9 mouse cellular contexts compared by ENCODE assay signal in the genomic region with DNA sequence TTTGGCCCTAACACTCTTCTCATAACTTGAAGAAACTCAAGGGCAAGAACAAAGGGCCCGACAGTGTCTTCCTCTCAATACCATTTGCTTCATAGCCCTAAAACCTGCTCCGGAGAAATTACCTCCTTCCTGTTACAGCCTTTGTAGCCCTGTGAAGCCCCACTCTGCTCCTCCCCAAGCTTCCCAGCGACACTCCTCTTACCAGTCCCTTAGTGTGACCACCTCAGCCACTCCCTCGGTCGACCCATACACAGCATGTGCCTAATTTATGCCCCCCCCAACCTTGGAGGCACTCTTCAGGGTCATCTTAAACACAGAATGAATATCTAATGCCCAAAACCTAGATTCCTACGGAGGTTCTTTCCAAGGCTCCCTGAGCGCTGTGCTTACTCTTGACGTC. TPM values are rescaled to one million over a fixed set of nuclear protein-coding genes. Genes with fewer than 3 reads are reported as not detected.
A peak's percentile ranks its signal among the peaks of the same experiment; 100 is the strongest.
DNase-seq lines count a peak whose midpoint lies in the region; ATAC-seq lines count a peak whose summit lies in the region.
"Had no signal": no experiment of that assay in that cellular context is flagged by ENCODE, and none has a peak within 500 bp of the region (broad histone marks: within the 10 kb centered on the region; RNA-seq: fewer than 3 reads in every experiment).

No protein-coding gene starts in this region.

- peaks cover 13% of the 10 kb centered on the region for H3K36me3 ChIP-seq in kidney, embryonic 14.5 days (ENCODE audit: control insufficient read depth, insufficient read depth, low read length)
- H3K36me3 ChIP-seq in forebrain, embryonic 12.5 days (replicated peaks) = no peaks in the 10 kb centered on the region
- H3K36me3 ChIP-seq in limb, embryonic 10.5 days = peaks cover 8% of the 10 kb centered on the region
- no peaks in the 10 kb centered on the region for H3K36me3 ChIP-seq in neural tube, embryonic 13.5 days

- peak overlapping the region; percentile 51 for H3K4me3 ChIP-seq in kidney, embryonic 14.5 days (ENCODE audit: low read length)
- peak overlapping the region; percentile 45; the same call in 1 of the 2 replicates for H3K4me3 ChIP-seq in forebrain, embryonic 12.5 days (replicated peaks)
- peak overlapping the region; percentile 56 for H3K4me3 ChIP-seq in limb, embryonic 10.5 days
- peak overlapping the region; percentile 49 for H3K4me3 ChIP-seq in neural tube, embryonic 13.5 days

- H3K27ac ChIP-seq in kidney, embryonic 14.5 days (ENCODE audit: low read depth, low read length) = peak overlapping the region; percentile 89
- H3K27ac ChIP-seq in forebrain, embryonic 12.5 days = 0 out of 2 replicates have a peak overlapping the region, but pooled peaks have one; percentile 61
- H3K27ac ChIP-seq in limb, embryonic 10.5 days = peak overlapping the region; percentile 81
- H3K27ac ChIP-seq in neural tube, embryonic 13.5 days (replicated peaks) = peak overlapping the region; percentile 68

- H3K4me1 ChIP-seq in kidney, embryonic 14.5 days (ENCODE audit: control insufficient read depth, insufficient read depth, low read length) = peaks cover 44% of the 10 kb centered on the region
- peaks cover 43% of the 10 kb centered on the region for H3K4me1 ChIP-seq in forebrain, embryonic 12.5 days
- peaks cover 61% of the 10 kb centered on the region for H3K4me1 ChIP-seq in limb, embryonic 10.5 days
- peaks cover 54% of the 10 kb centered on the region for H3K4me1 ChIP-seq in neural tube, embryonic 13.5 days (replicated peaks)

- WGBS in kidney, embryonic 14.5 days = 4% methylated on average over 8 of the region's 8 CpGs
- WGBS in forebrain, embryonic 12.5 days = 26% methylated on average over 8 of the region's 8 CpGs
- 4% methylated on average over 8 of the region's 8 CpGs for WGBS in limb, embryonic 10.5 days
- 10% methylated on average over 8 of the region's 8 CpGs for WGBS in neural tube, embryonic 13.5 days

- H3K27me3 ChIP-seq in kidney, embryonic 14.5 days (ENCODE audit: control insufficient read depth, insufficient read depth, low read length) = peaks cover 2% of the 10 kb centered on the region
- H3K27me3 ChIP-seq in forebrain, embryonic 12.5 days = peaks cover 53% of the 10 kb centered on the region
- peaks cover 50% of the 10 kb centered on the region for H3K27me3 ChIP-seq in limb, embryonic 10.5 days (ENCODE audit: low read depth, poor library complexity, severe bottlenecking)
- H3K27me3 ChIP-seq in neural tube, embryonic 13.5 days = peaks cover 48% of the 10 kb centered on the region

- peak overlapping the region; percentile 78 for H3K9ac ChIP-seq in kidney, embryonic 14.5 days (ENCODE audit: low read depth, low read length)
- no peak overlapping the region for H3K9ac ChIP-seq in forebrain, embryonic 12.5 days
- peak overlapping the region; percentile 72 for H3K9ac ChIP-seq in neural tube, embryonic 13.5 days

- no peak for ATAC-seq in kidney, embryonic 14.5 days (ENCODE audit: low FRiP score, low TSS enrichment)
- no peak for ATAC-seq in forebrain, embryonic 12.5 days (ENCODE audit: low FRiP score)
- no peak for ATAC-seq in neural tube, embryonic 13.5 days (ENCODE audit: low read depth)

- H3K4me2 ChIP-seq in kidney, embryonic 14.5 days (replicated peaks; ENCODE audit: low read depth, low read length) = peak overlapping the region; percentile 65
- peak overlapping the region; percentile 87 for H3K4me2 ChIP-seq in forebrain, embryonic 12.5 days
- H3K4me2 ChIP-seq in neural tube, embryonic 13.5 days = peak overlapping the region; percentile 94

- DNase-seq in kidney, postnatal 10 days = no peak
- no peak for DNase-seq in limb, embryonic 10.5 days (ENCODE audit: low spot score)
- DNase-seq in left cerebral cortex, adult 18-20 months (ENCODE audit: low spot score in 2 of 2) = no peak
- DNase-seq in cerebellum, adult 11 months = no peak
- DNase-seq in ovary, postnatal 36 days (ENCODE audit: low spot score) = no peak

- no peaks in the 10 kb centered on the region for H3K9me3 ChIP-seq in kidney, embryonic 14.5 days (ENCODE audit: control insufficient read depth, low read length)
- H3K9me3 ChIP-seq in forebrain, embryonic 12.5 days = no peaks in the 10 kb centered on the region
- no peaks in the 10 kb centered on the region for H3K9me3 ChIP-seq in limb, embryonic 10.5 days (replicated peaks)
- H3K9me3 ChIP-seq in neural tube, embryonic 13.5 days = no peaks in the 10 kb centered on the region

RNA-seq across cellular contexts. Expression of gene Efna1, which starts 2.3 kb away (rescaled TPM):
- 45.4 and 58.8 TPM in 2 replicates for polyA plus RNA-seq in kidney, embryonic 14.5 days (2014; fragmentation: Nextera tagmentation; extraction: Ambion mirVana)
- 9.7 and 12.6 TPM in 2 replicates for polyA plus RNA-seq in forebrain, embryonic 12.5 days (2016; fragmentation: Nextera tagmentation; extraction: Ambion mirVana)
- polyA plus RNA-seq in limb, embryonic 10.5 days (2016; fragmentation: Nextera tagmentation; extraction: Ambion mirVana) = 29.8 and 36.8 TPM in 2 replicates
- polyA plus RNA-seq in neural tube, embryonic 13.5 days (2015; fragmentation: Nextera tagmentation; extraction: Ambion mirVana) = 12.5 and 14.5 TPM in 2 replicates
- total RNA-seq in left cerebral cortex, adult 18-20 months (2021) = 1 to 10 TPM; 5.9 to 8.3 TPM
- total RNA-seq: MEL had no signal

RNA-seq across cellular contexts. Expression of gene Slc50a1, which starts 8.3 kb away (rescaled TPM):
- 55.1 and 64.1 TPM in 2 replicates for polyA plus RNA-seq in kidney, embryonic 14.5 days (2014; fragmentation: Nextera tagmentation; extraction: Ambion mirVana)
- polyA plus RNA-seq in forebrain, embryonic 12.5 days (2016; fragmentation: Nextera tagmentation; extraction: Ambion mirVana) = 28.6 and 29.7 TPM in 2 replicates
- 33.2 and 41.3 TPM in 2 replicates for polyA plus RNA-seq in limb, embryonic 10.5 days (2016; fragmentation: Nextera tagmentation; extraction: Ambion mirVana)
- polyA plus RNA-seq in neural tube, embryonic 13.5 days (2015; fragmentation: Nextera tagmentation; extraction: Ambion mirVana) = 44.0 and 45.5 TPM in 2 replicates
- 10 to 100 TPM; 35.2 to 35.8 TPM for total RNA-seq in left cerebral cortex, adult 18-20 months (2021)

RNA-seq across cellular contexts. Expression of gene Dpm3, which starts 19.5 kb away (rescaled TPM):
- 134 and 200 TPM in 2 replicates for polyA plus RNA-seq in kidney, embryonic 14.5 days (2014; fragmentation: Nextera tagmentation; extraction: Ambion mirVana)
- 79.1 and 84.3 TPM in 2 replicates for polyA plus RNA-seq in forebrain, embryonic 12.5 days (2016; fragmentation: Nextera tagmentation; extraction: Ambion mirVana)
- polyA plus RNA-seq in limb, embryonic 10.5 days (2016; fragmentation: Nextera tagmentation; extraction: Ambion mirVana) = 82.5 and 84.0 TPM in 2 replicates
- 76.9 and 81.4 TPM in 2 replicates for polyA plus RNA-seq in neural tube, embryonic 13.5 days (2015; fragmentation: Nextera tagmentation; extraction: Ambion mirVana)
- 10 to 100 TPM; 56.5 to 56.6 TPM for total RNA-seq in left cerebral cortex, adult 18-20 months (2021)

RNA-seq across cellular contexts. Expression of gene Trim46, which starts 32.5 kb away (rescaled TPM):
- polyA plus RNA-seq in kidney, embryonic 14.5 days (2014; fragmentation: Nextera tagmentation; extraction: Ambion mirVana) = 2.8 and 3.6 TPM in 2 replicates
- 25.1 and 26.6 TPM in 2 replicates for polyA plus RNA-seq in forebrain, embryonic 12.5 days (2016; fragmentation: Nextera tagmentation; extraction: Ambion mirVana)
- polyA plus RNA-seq in limb, embryonic 10.5 days (2016; fragmentation: Nextera tagmentation; extraction: Ambion mirVana) = 3.4 and 6.1 TPM in 2 replicates
- polyA plus RNA-seq in neural tube, embryonic 13.5 days (2015; fragmentation: Nextera tagmentation; extraction: Ambion mirVana) = 55.8 and 55.9 TPM in 2 replicates
- total RNA-seq in left cerebral cortex, adult 18-20 months (2021) = 10 to 100 TPM; 76.1 to 77.1 TPM

RNA-seq across cellular contexts. Expression of gene Krtcap2, which starts 32.9 kb away (rescaled TPM):
- polyA plus RNA-seq in kidney, embryonic 14.5 days (2014; fragmentation: Nextera tagmentation; extraction: Ambion mirVana) = 321 and 407 TPM in 2 replicates
- 249 and 252 TPM in 2 replicates for polyA plus RNA-seq in forebrain, embryonic 12.5 days (2016; fragmentation: Nextera tagmentation; extraction: Ambion mirVana)
- polyA plus RNA-seq in limb, embryonic 10.5 days (2016; fragmentation: Nextera tagmentation; extraction: Ambion mirVana) = 272 and 282 TPM in 2 replicates
- 248 and 258 TPM in 2 replicates for polyA plus RNA-seq in neural tube, embryonic 13.5 days (2015; fragmentation: Nextera tagmentation; extraction: Ambion mirVana)
- 10 to 100 TPM; 66.0 to 67.7 TPM for total RNA-seq in left cerebral cortex, adult 18-20 months (2021)
